Mouse (Mus musculus): ENCODE measurements around the gene Tpst2.

Gene Tpst2

DNA sequence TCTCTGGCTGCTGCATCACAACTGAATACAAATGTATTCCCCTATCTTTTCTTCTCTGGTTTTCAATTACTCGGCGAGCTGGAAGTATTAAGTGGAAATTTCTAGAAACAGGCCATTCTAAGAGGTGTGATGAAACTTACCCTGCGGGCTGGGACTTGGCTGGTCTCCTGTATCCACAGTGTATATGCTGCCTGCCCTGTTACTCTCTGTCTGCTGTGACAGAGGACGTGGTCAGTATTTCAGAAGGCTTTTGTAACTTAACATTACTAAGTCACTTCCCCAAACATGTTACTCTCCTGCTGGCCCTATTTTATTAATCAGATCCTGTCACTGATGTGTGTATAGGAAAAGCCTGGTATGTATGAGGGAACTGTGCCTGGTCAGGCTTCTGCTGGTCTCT, 5.2 kb downstream of the Tpst2 start:
- no peak for DNase-seq (ENCODE audit: low read depth, low spot score)

- DNase-seq (ENCODE audit: low read depth, low spot score), result no peak
Observed at GRCm38 (mm10) chr5:112282123-112282779, 5.8 kb downstream of the Tpst2 start.

DNA sequence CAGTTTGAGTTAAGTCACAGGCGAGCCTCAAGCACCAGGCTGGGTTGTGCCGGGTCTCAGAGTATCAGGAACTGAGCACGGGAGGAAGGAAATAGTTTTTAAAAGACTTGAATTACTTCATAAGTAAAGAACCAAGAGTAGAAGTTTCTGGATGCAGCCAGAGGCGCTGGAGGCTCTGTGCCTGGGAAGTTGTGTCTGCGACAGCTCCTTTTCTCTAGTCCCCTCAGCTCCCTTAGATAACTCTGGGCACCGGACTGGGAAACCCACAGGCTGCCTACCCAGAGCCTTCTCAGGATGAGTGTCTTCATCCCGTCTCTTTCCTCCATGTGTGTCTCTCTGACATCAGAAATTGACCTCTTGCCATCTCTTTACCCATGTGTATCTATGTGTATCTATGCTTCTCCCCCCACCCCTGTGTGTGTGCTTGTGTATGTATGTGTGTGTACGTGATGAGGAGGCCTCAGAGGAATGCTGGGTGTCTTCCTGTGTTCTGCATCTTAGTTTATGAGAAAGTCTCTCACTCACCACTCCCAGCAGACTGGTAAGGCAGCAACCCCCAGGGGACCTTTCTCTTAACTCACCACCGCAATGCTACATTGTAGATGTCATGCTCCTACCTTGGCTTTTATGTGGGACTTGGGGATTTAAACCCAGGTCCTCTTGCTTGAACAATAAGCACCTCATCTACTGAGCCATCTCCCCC, 6.4 kb downstream of the Tpst2 start:
- no peak for DNase-seq (ENCODE audit: low read depth, low spot score)

DNA sequence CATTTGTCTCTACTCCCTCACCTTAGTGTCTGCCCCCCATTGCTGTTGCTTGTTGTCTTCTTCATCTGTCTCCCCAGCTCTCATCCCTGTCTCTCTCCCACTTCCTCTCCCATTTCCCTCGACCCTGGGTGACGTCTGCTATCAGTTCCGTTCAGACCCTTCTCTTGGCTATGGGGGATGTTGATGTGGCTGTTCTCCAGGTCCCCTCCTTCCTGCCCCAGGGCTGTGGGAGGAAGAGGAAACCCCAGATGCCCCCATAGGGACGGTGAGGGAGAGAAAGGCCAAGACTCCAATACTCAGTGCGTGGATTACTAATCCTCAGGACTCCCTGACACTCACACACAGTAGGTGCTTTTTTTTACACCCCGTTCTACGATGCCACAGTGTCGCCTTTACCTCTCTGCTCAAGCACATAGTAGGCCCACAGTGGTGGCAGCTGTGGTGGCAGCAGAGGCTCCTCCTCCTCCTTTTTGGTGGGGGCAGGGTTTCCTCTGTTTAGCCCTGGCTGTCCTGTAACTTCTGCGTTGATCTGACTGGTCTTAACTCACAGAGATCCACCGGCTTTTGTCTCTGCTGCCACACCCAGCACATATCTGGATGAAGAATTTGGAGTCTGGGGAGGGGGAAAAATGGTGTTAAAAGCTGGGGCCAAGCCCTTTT, 7.2 kb downstream of the Tpst2 start:
- DNase-seq (ENCODE audit: low read depth, low spot score), result no peak

DNA sequence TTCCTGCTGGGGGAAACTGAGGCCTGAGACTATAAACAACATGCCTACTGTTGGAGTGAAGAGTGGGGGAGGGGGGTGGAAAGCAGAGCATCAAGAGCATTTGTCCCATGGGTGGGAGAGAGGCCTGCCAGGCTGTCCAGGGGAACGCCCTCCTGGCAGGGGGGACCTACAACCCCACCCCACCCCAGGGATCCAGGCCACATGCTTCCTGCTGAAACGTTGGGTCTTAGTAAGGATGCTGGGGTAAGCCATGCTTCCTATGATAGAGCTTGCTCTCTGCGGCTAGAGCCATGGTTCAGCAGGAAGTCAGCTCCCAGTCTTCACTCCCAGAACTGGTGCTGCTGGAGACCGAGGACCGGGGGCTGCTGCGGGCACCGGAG, 7.7 kb downstream of the Tpst2 start:
- DNase-seq (ENCODE audit: low read depth, low spot score), result no peak

DNA sequence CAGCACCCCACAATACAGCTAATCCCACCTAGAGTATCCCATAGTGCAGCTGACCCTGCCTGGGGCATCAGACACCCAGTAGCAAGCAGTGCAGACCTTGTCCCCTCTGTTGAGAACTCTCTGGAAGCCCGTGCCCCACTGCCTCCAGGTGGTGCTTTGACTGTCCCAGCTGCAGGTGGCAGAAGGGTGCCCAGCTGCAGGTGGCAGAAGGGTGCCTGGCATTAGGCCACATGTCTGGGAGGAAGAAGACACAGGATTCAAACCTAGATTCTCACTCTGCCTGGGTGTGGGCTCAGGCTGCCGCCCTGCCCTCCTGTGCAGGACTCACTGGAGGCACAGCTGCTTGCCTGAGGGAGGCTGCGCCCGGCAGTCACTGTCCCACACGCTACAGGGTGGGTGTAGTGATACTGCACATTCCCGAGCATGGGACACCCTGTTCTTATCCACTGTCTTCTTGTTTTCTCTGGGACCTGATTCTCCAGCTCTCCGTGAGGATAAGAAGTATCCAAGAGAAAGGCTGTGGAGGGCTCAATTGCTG, 9.1 kb downstream of the Tpst2 start:
- DNase-seq (ENCODE audit: low read depth, low spot score), result no peak

DNA sequence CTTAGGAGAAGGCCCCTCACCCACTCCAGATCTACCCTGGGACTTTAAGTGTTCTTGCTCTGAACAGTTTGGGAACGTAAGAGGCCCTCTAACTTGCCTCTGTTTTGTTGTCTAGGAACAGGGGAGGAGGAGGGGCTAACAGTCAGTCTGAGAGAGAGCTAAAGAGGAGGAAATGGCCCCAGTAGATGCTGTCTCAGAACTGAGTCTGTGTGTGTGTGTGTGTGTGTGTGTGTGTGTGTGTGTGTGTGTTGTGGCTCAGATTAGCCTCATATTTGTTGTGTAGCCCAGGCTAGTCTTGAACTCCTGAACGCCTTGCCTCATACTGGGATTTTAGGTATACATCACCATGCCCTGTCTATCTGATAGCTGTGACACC, 10.1 kb downstream of the Tpst2 start:
- no peak for DNase-seq (ENCODE audit: low read depth, low spot score)

DNA sequence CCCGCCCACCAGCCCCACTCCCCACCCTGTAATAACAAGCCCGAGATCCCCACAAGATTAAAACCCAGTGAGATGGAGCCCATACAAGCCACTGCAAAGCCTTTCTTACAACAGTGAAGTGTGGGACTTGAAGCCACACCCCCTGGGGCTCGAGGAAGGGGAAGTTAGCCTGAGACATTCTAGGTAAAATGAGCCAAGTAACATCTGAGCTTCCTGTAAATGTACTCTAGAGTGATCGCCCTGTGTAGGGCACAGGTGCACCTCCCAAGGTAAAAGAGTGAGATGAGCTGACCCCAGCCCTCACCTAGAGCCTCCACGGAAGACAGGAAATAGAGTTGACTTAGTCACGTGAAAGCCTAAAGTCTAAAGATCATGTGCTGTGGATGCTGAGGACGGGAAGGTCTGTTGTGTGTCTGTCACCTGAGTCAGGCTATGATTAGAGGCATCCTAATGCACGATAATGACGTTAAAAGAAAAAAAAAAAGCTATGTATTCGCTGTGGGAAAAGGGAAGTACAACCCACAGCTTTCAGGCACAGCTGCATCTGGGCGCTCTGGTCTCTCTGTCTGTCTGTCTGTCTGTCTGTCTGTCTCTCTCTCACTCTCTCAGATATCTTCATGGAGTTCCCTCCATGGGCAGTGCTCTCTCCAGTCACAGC, 10.6 kb downstream of the Tpst2 start:
- no peak for DNase-seq (ENCODE audit: low read depth, low spot score)

DNA sequence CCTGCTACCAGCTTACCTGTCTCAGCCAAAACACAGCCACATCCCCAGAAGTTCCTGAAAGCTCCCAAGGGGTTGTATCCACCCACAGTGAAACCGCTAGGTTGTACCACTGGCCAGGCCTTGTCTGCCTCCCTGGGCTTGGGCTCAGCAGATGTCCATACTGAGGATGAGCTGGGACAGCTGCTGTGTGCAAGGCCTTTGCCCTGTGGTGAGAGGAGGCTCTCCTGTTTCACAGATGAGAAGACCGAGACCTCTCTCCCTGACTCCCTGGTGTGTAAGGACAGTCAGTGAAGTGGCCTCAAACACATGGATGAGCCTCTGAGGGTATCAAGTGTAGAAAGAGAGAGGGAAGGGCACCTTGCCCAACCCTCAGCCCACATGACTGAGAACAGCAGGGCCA, 11.2 kb downstream of the Tpst2 start:
- no peak for DNase-seq (ENCODE audit: low read depth, low spot score)

- no peak for DNase-seq (ENCODE audit: low read depth, low spot score)
Observed at GRCm38 (mm10) chr5:112288193-112289141, 12.0 kb downstream of the Tpst2 start.

GRCm38 (mm10) chr5:112289236-112289635, 12.7 kb downstream of the Tpst2 start:
- DNase-seq (ENCODE audit: low read depth, low spot score), result no peak

DNA sequence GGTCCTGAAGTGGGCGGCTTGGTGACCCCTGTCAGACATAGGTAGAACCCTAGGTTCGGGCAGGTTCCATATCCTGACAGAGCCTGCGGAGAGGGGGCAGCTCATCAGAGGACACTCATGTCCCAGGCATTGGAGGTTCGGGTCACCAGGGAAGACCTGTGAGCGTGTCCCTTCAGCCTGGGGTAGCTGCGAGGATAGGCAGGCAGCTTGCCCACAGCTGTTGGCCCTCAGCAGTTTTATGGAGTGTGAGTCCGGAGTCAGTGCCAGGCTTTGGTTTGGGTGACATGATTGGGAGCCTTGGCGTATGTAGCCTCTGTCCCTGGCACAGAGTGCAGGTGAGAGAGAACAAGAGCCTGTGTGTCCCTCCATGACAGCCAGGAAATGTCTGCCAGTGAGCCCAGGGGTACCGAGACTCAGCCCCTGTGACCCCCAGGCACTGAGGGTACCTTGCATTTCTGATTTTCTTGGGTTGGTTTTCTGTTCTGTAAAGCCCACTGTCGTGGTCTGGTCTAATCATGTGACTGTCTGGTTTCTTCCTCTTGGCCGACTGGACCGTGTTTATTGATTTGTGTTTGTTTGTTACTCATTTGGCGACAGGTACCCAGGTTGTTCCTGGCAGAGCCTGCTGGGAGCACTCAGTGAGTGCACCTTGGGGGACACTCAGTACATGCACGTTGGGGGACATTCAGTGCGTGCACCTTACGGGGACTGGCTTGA, 13.5 kb downstream of the Tpst2 start:
- DNase-seq (ENCODE audit: low read depth, low spot score), result peak; percentile 90

DNA sequence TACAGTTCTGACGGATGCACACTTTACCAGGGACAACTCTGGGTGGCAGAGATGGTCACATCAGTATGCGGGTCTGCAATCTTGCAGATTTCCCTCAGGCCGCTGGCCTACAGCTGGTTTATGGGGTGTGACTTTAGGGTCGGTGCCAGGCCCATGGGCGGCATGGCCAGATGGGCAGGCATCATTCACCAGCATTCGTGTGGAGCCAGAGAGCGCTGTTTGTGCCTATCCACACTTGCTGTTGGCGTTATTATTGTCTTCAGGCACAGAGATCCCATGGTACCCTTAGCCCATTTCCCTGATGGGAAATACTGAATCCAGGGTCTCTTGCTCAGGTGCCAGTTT, 14.0 kb downstream of the Tpst2 start:
- no peak for DNase-seq (ENCODE audit: low read depth, low spot score)

GRCm38 (mm10) chr5:112291866-112292265, 15.4 kb downstream of the Tpst2 start:
- no peak for DNase-seq (ENCODE audit: low read depth, low spot score)

- no peak for DNase-seq (ENCODE audit: low read depth, low spot score)
Observed at GRCm38 (mm10) chr5:112292343-112292980, 16.0 kb downstream of the Tpst2 start.

DNA sequence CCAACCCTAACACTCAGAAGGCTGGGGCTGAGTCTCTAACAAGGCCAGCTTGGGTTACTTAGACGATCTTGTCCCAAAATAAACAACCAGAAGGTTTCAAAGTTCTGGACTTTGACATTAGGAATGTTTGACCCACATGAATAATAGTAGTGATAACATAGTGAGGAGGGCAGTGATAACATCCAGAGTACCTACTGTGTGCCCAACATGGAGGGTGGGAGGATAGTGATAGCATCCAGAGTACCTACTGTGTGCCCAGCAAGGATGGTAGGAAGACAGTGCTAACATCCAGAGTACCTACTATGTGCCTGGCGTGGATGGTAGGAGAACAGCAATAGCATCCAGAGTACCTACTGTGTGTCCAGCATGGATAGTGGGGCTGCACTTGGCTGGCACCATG, 17.3 kb downstream of the Tpst2 start:
- no peak for DNase-seq (ENCODE audit: low read depth, low spot score)

- DNase-seq (ENCODE audit: low read depth, low spot score), result no peak
Observed at GRCm38 (mm10) chr5:112294696-112295095, 18.2 kb downstream of the Tpst2 start.

DNA sequence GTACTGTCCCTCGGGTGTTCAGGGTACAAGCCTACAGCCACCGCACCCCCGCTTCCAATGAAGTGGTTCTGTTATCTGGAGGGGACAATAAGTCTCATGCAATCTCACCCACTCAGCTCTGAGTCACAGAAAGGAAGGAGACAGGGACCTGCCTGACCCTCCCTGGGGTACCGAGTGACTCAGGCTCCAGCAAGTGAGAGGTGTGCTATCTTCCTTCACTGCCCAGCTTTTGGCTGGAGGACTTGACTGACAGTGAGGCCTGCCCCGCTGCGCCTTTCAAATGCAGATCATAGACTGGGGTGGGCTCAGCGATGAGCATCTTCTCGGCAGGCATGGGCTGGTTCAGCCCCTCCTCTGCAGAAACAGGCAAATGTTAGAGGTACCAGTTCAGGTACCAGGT, 18.7 kb downstream of the Tpst2 start:
- DNase-seq (ENCODE audit: low read depth, low spot score), result no peak

DNA sequence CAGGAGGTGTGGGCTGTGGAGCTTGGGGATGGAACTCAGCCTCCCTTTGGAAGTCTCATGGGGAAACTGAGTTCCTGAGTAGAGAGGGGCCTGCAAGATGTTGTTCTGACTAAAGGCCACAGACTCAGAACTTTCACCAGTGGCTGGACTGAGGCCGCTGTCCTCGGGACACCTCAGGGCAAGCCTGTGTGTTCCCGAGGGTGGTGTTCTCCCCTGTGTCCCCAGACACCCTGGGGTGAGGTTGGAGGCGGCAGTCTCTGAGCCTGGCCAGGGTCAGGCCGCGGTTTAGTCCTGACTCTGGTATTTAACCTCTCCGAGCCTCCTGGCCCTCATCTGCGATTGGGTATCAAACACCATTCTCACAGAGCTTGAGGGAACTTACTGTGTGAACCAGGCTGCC, 19.1 kb downstream of the Tpst2 start:
- DNase-seq (ENCODE audit: low read depth, low spot score), result no peak

Measured in skeletal muscle tissue, adult 2 months (tissue).